Mouse (Mus musculus) heart, adult 11 months (tissue): ENCODE results near the gene Cyb561a3.

ENCODE experiments used
- DNase-seq: peaks from one replicate; pipeline ENCODE4 v3.0.0; 2022

Cyb561a3 gene

GRCm38 (mm10) chr19:10576690-10577561 lies at the start of gene Cyb561a3, which contains the start of gene Tmem138:
Gene Cyb561a3, plus strand, starts transcription at chr19:10577172.
Gene Tmem138, minus strand, starts transcription at chr19:10577362.
- peak; percentile 99 for DNase-seq

GRCm38 (mm10) chr19:10530082-10530481 lies 46.9 kb upstream of the Cyb561a3 start:
- peak; percentile 69 for DNase-seq

GRCm38 (mm10) chr19:10539454-10539853 lies 37.5 kb upstream of the Cyb561a3 start:
- DNase-seq: no peak

- DNase-seq: peak; percentile 99
These were observed 21.1 kb upstream of the Cyb561a3 start, which contains the start of gene Tmem216 for GRCm38 (mm10) chr19:10555624-10556510. Gene Tmem216, minus strand, starts transcription at chr19:10556238.

GRCm38 (mm10) chr19:10557001-10557400 lies 20.0 kb upstream of the Cyb561a3 start:
- peak; percentile 74 for DNase-seq

- no peak for DNase-seq
These were observed 19.5 kb upstream of the Cyb561a3 start for GRCm38 (mm10) chr19:10557430-10557829.

GRCm38 (mm10) chr19:10557837-10558375 lies 19.1 kb upstream of the Cyb561a3 start:
- DNase-seq: peak; percentile 34

- DNase-seq: no peak
These were observed 16.9 kb upstream of the Cyb561a3 start for GRCm38 (mm10) chr19:10560108-10560507.

GRCm38 (mm10) chr19:10561558-10562314 lies 15.2 kb upstream of the Cyb561a3 start:
- DNase-seq: peak; percentile 97

- no peak for DNase-seq
These were observed 14.6 kb upstream of the Cyb561a3 start for GRCm38 (mm10) chr19:10562351-10562750.

GRCm38 (mm10) chr19:10564278-10564677 lies 12.7 kb upstream of the Cyb561a3 start:
- no peak for DNase-seq

GRCm38 (mm10) chr19:10565217-10565616 lies 11.8 kb upstream of the Cyb561a3 start:
- no peak for DNase-seq

- DNase-seq: no peak
These were observed 7.3 kb upstream of the Cyb561a3 start for GRCm38 (mm10) chr19:10569627-10570026.

- DNase-seq: no peak
These were observed 3.1 kb downstream of the Cyb561a3 start for GRCm38 (mm10) chr19:10580102-10580501.

GRCm38 (mm10) chr19:10580761-10581160 lies 3.8 kb downstream of the Cyb561a3 start:
- no peak for DNase-seq

- no peak for DNase-seq
These were observed 5.0 kb downstream of the Cyb561a3 start for GRCm38 (mm10) chr19:10581984-10582383.

- DNase-seq: no peak
These were observed 6.7 kb downstream of the Cyb561a3 start for GRCm38 (mm10) chr19:10583550-10584146.

GRCm38 (mm10) chr19:10585112-10585511 lies 8.1 kb downstream of the Cyb561a3 start:
- peak; percentile 88 for DNase-seq

GRCm38 (mm10) chr19:10587231-10587630 lies 10.3 kb downstream of the Cyb561a3 start:
- DNase-seq: no peak

- DNase-seq: peak; percentile 82
These were observed 12.3 kb downstream of the Cyb561a3 start for GRCm38 (mm10) chr19:10589127-10589857.

GRCm38 (mm10) chr19:10590301-10590700 lies 13.3 kb downstream of the Cyb561a3 start:
- no peak for DNase-seq
